Mouse (Mus musculus) C2C12 (cell line): Measurements from ENCODE around the gene Zfp827.

Experiments used
- CTCF ChIP-seq: IDR thresholded peaks from one replicate; pipeline ENCODE4 v1.5.1; 2011; ENCODE audit not compliant: control insufficient read depth, insufficient read depth, insufficient read length
- MAX ChIP-seq: IDR thresholded peaks from one replicate; pipeline ENCODE4 v1.6.1; 2011; ENCODE audit warnings: mild to moderate bottlenecking, control low read depth
- USF1 ChIP-seq: IDR thresholded peaks from one replicate; pipeline ENCODE4 v1.6.1; 2011; ENCODE audit warnings: low read depth, mild to moderate bottlenecking, control low read depth, moderate library complexity

- TF ChIP-seq MAX (no peak), USF1 (no peak), CTCF (no peak)
Observed at GRCm38 (mm10) chr8:79073311-79073710, 45.1 kb downstream of the Zfp827 start.
